ENCODE assay signal across 13 mouse cellular contexts in genomic region chr1:36261708-36262504, GRCm38 (mm10). TPM values are rescaled to one million over a fixed set of nuclear protein-coding genes. Genes with fewer than 3 reads are reported as not detected.
A peak's percentile ranks its signal among the peaks of the same experiment; 100 is the strongest.
DNase-seq lines count a peak whose midpoint lies in the region; ATAC-seq and TF ChIP-seq lines count a peak whose summit lies in the region.
"Had no signal": no experiment of that assay in that cellular context is flagged by ENCODE, and none has a peak within 500 bp of the region (broad histone marks: within the 10 kb centered on the region; RNA-seq: fewer than 3 reads in every experiment).

No protein-coding gene starts in this region.

- TF ChIP-seq EP300 in lung, postnatal 0 days (IDR thresholded peaks at IDR 0.05) = no peak

- WGBS in lung, postnatal 0 days = 76% methylated on average over 19 of the region's 19 CpGs
- 68% methylated on average over 19 of the region's 19 CpGs for WGBS in lung, adult 2 months
- WGBS in liver, embryonic 16.5 days (ENCODE audit: insufficient replicate concordance) = 33% methylated on average over 19 of the region's 19 CpGs
- WGBS in midbrain, postnatal 0 days = 82% methylated on average over 19 of the region's 19 CpGs

- no peaks in the 10 kb centered on the region for H3K36me3 ChIP-seq in lung, postnatal 0 days (ENCODE audit: insufficient read depth, low read length)
- H3K36me3 ChIP-seq in liver, embryonic 16.5 days (ENCODE audit: control insufficient read depth, insufficient read depth) = no peaks in the 10 kb centered on the region
- no peaks in the 10 kb centered on the region for H3K36me3 ChIP-seq in midbrain, postnatal 0 days (ENCODE audit: insufficient read depth, low read length)
- H3K36me3 ChIP-seq: embryonic facial prominence, embryonic 15.5 days; limb, embryonic 13.5 days had no signal

- DNase-seq in lung, postnatal 0 days (ENCODE audit: low spot score) = peak; percentile 49
- DNase-seq in lung, adult 2 months = no peak
- peak; percentile 66 for DNase-seq in T-cell, adult 2 months (ENCODE audit: low spot score)
- DNase-seq in spleen, postnatal 36 days (ENCODE audit: low spot score in 2 of 2) = peak; percentile 75 to 78
- DNase-seq in midbrain, postnatal 0 days (ENCODE audit: low spot score) = no peak
- DNase-seq in kidney, postnatal 36 days = no peak
- DNase-seq in cerebellum, adult 9-10 months = no peak
- DNase-seq: gastrocnemius, adult 2 months had no signal

- no peak overlapping the region for H3K4me3 ChIP-seq in lung, postnatal 0 days (ENCODE audit: low read depth, low read length)
- no peak overlapping the region for H3K4me3 ChIP-seq in lung, adult 2 months (replicated peaks; ENCODE audit: extremely low read depth, low read depth, low read length)
- H3K4me3 ChIP-seq in liver, embryonic 16.5 days (ENCODE audit: low read depth, low read length) = no peak overlapping the region
- H3K4me3 ChIP-seq in midbrain, postnatal 0 days (ENCODE audit: low read depth, low read length) = no peak overlapping the region
- H3K4me3 ChIP-seq: embryonic facial prominence, embryonic 15.5 days; gastrocnemius, adult 2 months; limb, embryonic 13.5 days had no signal

- no peak for TF ChIP-seq CTCF in lung, postnatal 0 days (IDR thresholded peaks at IDR 0.05)
- no peak for TF ChIP-seq CTCF in lung, adult 2 months (IDR thresholded peaks at IDR 0.05; ENCODE audit: insufficient read depth, low read length)
- TF ChIP-seq CTCF in midbrain, postnatal 0 days (IDR thresholded peaks at IDR 0.05) = no peak

- H3K4me1 ChIP-seq in lung, postnatal 0 days (ENCODE audit: insufficient read depth, low read depth, low read length) = no peaks in the 10 kb centered on the region; the same call in 1 of the 2 replicates
- peaks cover 6% of the 10 kb centered on the region for H3K4me1 ChIP-seq in lung, adult 2 months (ENCODE audit: control insufficient read depth, insufficient read depth, low read length)
- peaks cover 2% of the 10 kb centered on the region; the same call in 1 of the 2 replicates for H3K4me1 ChIP-seq in liver, embryonic 16.5 days (ENCODE audit: control insufficient read depth, low read depth, low read length)
- H3K4me1 ChIP-seq in midbrain, postnatal 0 days (ENCODE audit: insufficient read depth, low read length) = no peaks in the 10 kb centered on the region
- H3K4me1 ChIP-seq: embryonic facial prominence, embryonic 15.5 days; limb, embryonic 13.5 days had no signal

- no peak overlapping the region for H3K27ac ChIP-seq in lung, postnatal 0 days (ENCODE audit: low read length)
- H3K27ac ChIP-seq in liver, embryonic 16.5 days (ENCODE audit: low read length) = 0 out of 2 replicates have a peak overlapping the region, but pooled peaks have one; percentile 48
- H3K27ac ChIP-seq in midbrain, postnatal 0 days (ENCODE audit: low read depth, low read length) = no peak overlapping the region
- H3K27ac ChIP-seq: embryonic facial prominence, embryonic 15.5 days; gastrocnemius, adult 2 months; hindbrain, embryonic 14.5 days; limb, embryonic 13.5 days had no signal

- H3K9ac ChIP-seq in lung, postnatal 0 days (replicated peaks; ENCODE audit: low read depth) = no peak overlapping the region
- H3K9ac ChIP-seq in liver, embryonic 16.5 days (ENCODE audit: low read depth, low read length) = no peak overlapping the region
- no peak overlapping the region for H3K9ac ChIP-seq in midbrain, postnatal 0 days (replicated peaks; ENCODE audit: low read length, poor library complexity, severe bottlenecking)
- H3K9ac ChIP-seq: embryonic facial prominence, embryonic 15.5 days; hindbrain, embryonic 14.5 days; limb, embryonic 13.5 days had no signal

- H3K4me2 ChIP-seq in lung, postnatal 0 days (replicated peaks; ENCODE audit: low read depth, low read length) = no peak overlapping the region
- no peak overlapping the region for H3K4me2 ChIP-seq in liver, embryonic 16.5 days (ENCODE audit: low read depth, low read length)
- H3K4me2 ChIP-seq in midbrain, postnatal 0 days (ENCODE audit: low read depth, low read length, poor library complexity, severe bottlenecking) = no peak overlapping the region
- H3K4me2 ChIP-seq: embryonic facial prominence, embryonic 15.5 days; hindbrain, embryonic 14.5 days; limb, embryonic 13.5 days had no signal

- no peaks in the 10 kb centered on the region for H3K9me3 ChIP-seq in lung, postnatal 0 days (ENCODE audit: low read length)
- H3K9me3 ChIP-seq in liver, embryonic 16.5 days (replicated peaks; ENCODE audit: control insufficient read depth, low read length) = no peaks in the 10 kb centered on the region
- no peaks in the 10 kb centered on the region for H3K9me3 ChIP-seq in midbrain, postnatal 0 days (ENCODE audit: low read length)
- H3K9me3 ChIP-seq: embryonic facial prominence, embryonic 15.5 days had no signal

- H3K27me3 ChIP-seq in lung, postnatal 0 days (replicated peaks; ENCODE audit: insufficient read depth, low read length) = no peaks in the 10 kb centered on the region
- H3K27me3 ChIP-seq in liver, embryonic 16.5 days (ENCODE audit: control insufficient read depth, insufficient read depth, low read depth, low read length) = no peaks in the 10 kb centered on the region
- H3K27me3 ChIP-seq in midbrain, postnatal 0 days (ENCODE audit: insufficient read depth, low read length) = no peaks in the 10 kb centered on the region
- H3K27me3 ChIP-seq: embryonic facial prominence, embryonic 15.5 days; limb, embryonic 13.5 days; Patski had no signal

- ATAC-seq in lung, postnatal 0 days = 0 out of 2 replicates have a peak, but pooled peaks have one; percentile 18
- ATAC-seq in liver, embryonic 16.5 days (ENCODE audit: low read depth) = peak; percentile 37; the same call in 1 of the 2 replicates
- no peak for ATAC-seq in midbrain, postnatal 0 days (ENCODE audit: low FRiP score)
- ATAC-seq: Patski had no signal

- TF ChIP-seq POLR2A in lung, adult 2 months (IDR thresholded peaks at IDR 0.05; ENCODE audit: borderline replicate concordance, extremely low read depth, low read depth, low read length) = no peak

RNA-seq across cellular contexts. Expression of gene Neurl3, which starts 12.6 kb away (rescaled TPM):
- polyA plus RNA-seq in lung, postnatal 0 days (2015; fragmentation: Nextera tagmentation; extraction: Ambion mirVana) = 12.7 and 15.9 TPM in 2 replicates
- polyA plus RNA-seq in lung, adult 2 months (2012; rRNA removed) = 23.5 and 26.4 TPM in 2 replicates
- 3.1 and 3.4 TPM in 2 replicates for polyA plus RNA-seq in liver, embryonic 16.5 days (2015; fragmentation: Nextera tagmentation; extraction: Ambion mirVana)
- total RNA-seq in midbrain, postnatal 0 days (2014; rRNA removed) = 0.66 and 1.0 TPM in 2 replicates
- polyA plus RNA-seq in midbrain, postnatal 0 days (2015; fragmentation: Nextera tagmentation; extraction: Ambion mirVana) = 2.3 and 2.4 TPM in 2 replicates

RNA-seq across cellular contexts. Expression of gene Uggt1, which starts 17.4 kb away (rescaled TPM):
- 29.1 and 33.6 TPM in 2 replicates for polyA plus RNA-seq in lung, postnatal 0 days (2015; fragmentation: Nextera tagmentation; extraction: Ambion mirVana)
- polyA plus RNA-seq in lung, adult 2 months (2012; rRNA removed) = 12.0 and 18.0 TPM in 2 replicates
- 19.6 and 19.8 TPM in 2 replicates for polyA plus RNA-seq in liver, embryonic 16.5 days (2015; fragmentation: Nextera tagmentation; extraction: Ambion mirVana)
- 48.3 and 50.6 TPM in 2 replicates for total RNA-seq in midbrain, postnatal 0 days (2014; rRNA removed)
- 22.1 and 23.8 TPM in 2 replicates for polyA plus RNA-seq in midbrain, postnatal 0 days (2015; fragmentation: Nextera tagmentation; extraction: Ambion mirVana)

RNA-seq across cellular contexts. Expression of gene Arid5a, which starts 45.6 kb away (rescaled TPM):
- polyA plus RNA-seq in lung, postnatal 0 days (2015; fragmentation: Nextera tagmentation; extraction: Ambion mirVana) = 14.9 and 15.3 TPM in 2 replicates
- 11.2 and 13.8 TPM in 2 replicates for polyA plus RNA-seq in lung, adult 2 months (2012; rRNA removed)
- polyA plus RNA-seq in liver, embryonic 16.5 days (2015; fragmentation: Nextera tagmentation; extraction: Ambion mirVana) = 3.6 and 4.9 TPM in 2 replicates
- total RNA-seq in midbrain, postnatal 0 days (2014; rRNA removed) = 3.9 and 5.4 TPM in 2 replicates
- 3.1 and 3.4 TPM in 2 replicates for polyA plus RNA-seq in midbrain, postnatal 0 days (2015; fragmentation: Nextera tagmentation; extraction: Ambion mirVana)

Comparison
In these comparisons a context has a peak if more than half of its experiments do, and no peak if none do; other contexts are left out.
1. DNase-seq: peak in lung, postnatal 0 days (single experiment), T-cell, adult 2 months (single experiment) and spleen, postnatal 36 days (2 of 2); none in lung, adult 2 months (single experiment), midbrain, postnatal 0 days (single experiment), kidney, postnatal 36 days (0 of 2) and cerebellum, adult 9-10 months (single experiment).